Mouse (Mus musculus) lung, postnatal 0 days (tissue): ENCODE data around the gene Tmf1.

ENCODE experiments used
- CTCF ChIP-seq: IDR thresholded peaks from 2 replicates; pipeline ENCODE4 v1.5.1; 2016; ENCODE audit warnings: antibody characterized with exemption, mild to moderate bottlenecking
- EP300 ChIP-seq: IDR thresholded peaks from 2 replicates; pipeline ENCODE4 v1.6.1; 2016; ENCODE audit warnings: antibody characterized with exemption, mild to moderate bottlenecking, control low read depth

- TF ChIP-seq CTCF (no peak), EP300 (no peak)
Observed at GRCm38 (mm10) chr6:97220672-97221071, 41.8 kb upstream of the Tmf1 start.
